Mouse (Mus musculus): Measurements from ENCODE around the gene Slc22a16. TPM values are rescaled to one million over a fixed set of nuclear protein-coding genes. Genes with fewer than 3 reads are reported as not detected.

Gene Slc22a16
- polyA plus RNA-seq, 1 experiment from 2014 or later = not detected

Other genes starting within 250 kb of the Slc22a16 start
- gene Cdk19, start 230.8 kb upstream of the Slc22a16 start, polyA plus RNA-seq (2014; fragmentation: Nextera tagmentation; extraction: Ambion mirVana) = 11.1 and 11.9 TPM in 2 replicates
- 1.6 and 2.5 TPM in 2 replicates for gene Ddo, start 59.7 kb downstream of the Slc22a16 start, polyA plus RNA-seq (2014; fragmentation: Nextera tagmentation; extraction: Ambion mirVana)
- 3.9 and 4.0 TPM in 2 replicates for gene Mettl24, start 112.9 kb downstream of the Slc22a16 start, polyA plus RNA-seq (2014; fragmentation: Nextera tagmentation; extraction: Ambion mirVana)

Measured in stomach, embryonic 14.5 days (tissue).